Mouse (Mus musculus) liver, embryonic 15.5 days (tissue): ENCODE measurements around the gene Ppp3r2. TPM values are rescaled to one million over a fixed set of nuclear protein-coding genes. Genes with fewer than 3 reads are reported as not detected.

Experiments
- ATAC-seq: fragments of 200-750 bp; cut with Nextera tagmentation; 2 replicates; pipeline ENCODE4 v1.8.0; 2017; ENCODE audit warnings: moderate number of reproducible peaks, mild to moderate bottlenecking, moderate library complexity; ENCODE audit not compliant: insufficient read depth
- H3K27ac ChIP-seq: fragments of 300-500 bp; sonication (generic); replicated peaks from 2 replicates; pipeline ENCODE4 v1.5.1; 2015; ENCODE audit warnings: mild to moderate bottlenecking, inconsistent platforms
- H3K27me3 ChIP-seq: fragments of 300-500 bp; sonication (generic); 2 replicates; pipeline ENCODE4 v1.6.1; 2015; ENCODE audit warnings: mild to moderate bottlenecking, inconsistent platforms
- H3K36me3 ChIP-seq: fragments of 300-500 bp; sonication (generic); replicated peaks from 2 replicates; pipeline ENCODE4 v1.6.1; 2015; ENCODE audit warnings: moderate library complexity, mild to moderate bottlenecking, inconsistent platforms
- H3K4me1 ChIP-seq: fragments of 300-500 bp; sonication (generic); replicated peaks from 2 replicates; pipeline ENCODE4 v1.6.1; 2015; ENCODE audit warnings: inconsistent platforms
- H3K4me2 ChIP-seq: fragments of 300-500 bp; sonication (generic); 2 replicates; pipeline ENCODE4 v1.6.1; 2015; ENCODE audit warnings: moderate library complexity, mild to moderate bottlenecking, inconsistent platforms
- H3K4me3 ChIP-seq: fragments of 300-500 bp; sonication (generic); replicated peaks from 2 replicates; pipeline ENCODE4 v1.5.1; 2015; ENCODE audit warnings: mild to moderate bottlenecking, inconsistent platforms
- H3K9ac ChIP-seq: fragments of 300-500 bp; sonication (generic); 2 replicates; pipeline ENCODE4 v1.6.1; 2015; ENCODE audit warnings: moderate library complexity, mild to moderate bottlenecking, inconsistent platforms
- H3K9me3 ChIP-seq: fragments of 300-500 bp; sonication (generic); replicated peaks from 2 replicates; pipeline ENCODE4 v1.6.1; 2016; ENCODE audit warnings: inconsistent platforms
- WGBS: fragments of 180-500 bp; shearing (Covaris S2); methylation state at CpG from one replicate; pipeline ENCODE4 v1.1.7; 2015; ENCODE audit warnings: mixed read lengths; ENCODE audit not compliant: insufficient replicate concordance; 5-methylcytosine and 5-hydroxymethylcytosine counted together
- polyA plus RNA-seq: library from polyadenylated mRNA; unstranded; fragments of >200 nt; fragmentation: Nextera tagmentation; extraction: Ambion mirVana; gene quantifications from 2 replicates; pipeline ENCODE4 v1.2.1, GENCODE M21; 2015

The Ppp3r2 gene
- polyA plus RNA-seq, 1 experiment from 2014 or later, result not detected

GRCm38 (mm10) chr4:49659421-49659820, 22.4 kb downstream of the Ppp3r2 start:
- Histone ChIP-seq H3K36me3 (peaks cover 68% of the 10 kb centered on the region), H3K27ac (no peak overlapping the region), H3K4me1 (no peaks in the 10 kb centered on the region), H3K27me3 (no peaks in the 10 kb centered on the region), H3K4me3 (no peak overlapping the region), H3K9me3 (no peaks in the 10 kb centered on the region), H3K9ac (no peak overlapping the region), H3K4me2 (no peak overlapping the region)
- ATAC-seq, result no peak
- WGBS, result 84% methylated on average over 1 of the region's 1 CpGs

- H3K36me3 ChIP-seq, result peaks cover 79% of the 10 kb centered on the region
- peak; percentile 58 for ATAC-seq
- no peaks in the 10 kb centered on the region for H3K27me3 ChIP-seq
These were observed 41.9 kb downstream of the Ppp3r2 start for GRCm38 (mm10) chr4:49639913-49640312.

GRCm38 (mm10) chr4:49637821-49638220, 44.0 kb downstream of the Ppp3r2 start:
- Histone ChIP-seq H3K4me3 (no peak overlapping the region), H3K4me2 (no peak overlapping the region), H3K4me1 (peaks cover 7% of the 10 kb centered on the region; the same call in 1 of the 2 replicates), H3K27me3 (no peaks in the 10 kb centered on the region), H3K36me3 (peaks cover 70% of the 10 kb centered on the region), H3K9ac (no peak overlapping the region), H3K27ac (no peak overlapping the region), H3K9me3 (no peaks in the 10 kb centered on the region)
- no peak for ATAC-seq
- WGBS, result 80% methylated on average over 11 of the region's 11 CpGs

More at GRCm38 (mm10) chr4:49639913-49640312, 41.9 kb downstream of the Ppp3r2 start:
- Histone ChIP-seq H3K9ac (no peak overlapping the region), H3K4me3 (no peak overlapping the region), H3K4me2 (no peak overlapping the region), H3K9me3 (no peaks in the 10 kb centered on the region), H3K27ac (no peak overlapping the region), H3K4me1 (no peaks in the 10 kb centered on the region)
- 19% methylated on average over 2 of the region's 2 CpGs for WGBS

GRCm38 (mm10) chr4:49632139-49632481, 49.7 kb downstream of the Ppp3r2 start:
- ATAC-seq, result no peak; the same call in 1 of the 2 replicates
- H3K4me3 ChIP-seq, result peak overlapping the region; percentile 95
- peaks cover 31% of the 10 kb centered on the region for H3K36me3 ChIP-seq
- H3K4me2 ChIP-seq, result peak overlapping the region; percentile 80
- peak overlapping the region; percentile 92 for H3K9ac ChIP-seq
- peaks cover 16% of the 10 kb centered on the region for H3K4me1 ChIP-seq
- WGBS, result under 1% methylated on average over 30 of the region's 30 CpGs
- H3K27me3 ChIP-seq, result no peaks in the 10 kb centered on the region
- H3K9me3 ChIP-seq, result no peaks in the 10 kb centered on the region
- H3K27ac ChIP-seq, result peak overlapping the region; percentile 91

- H3K4me1 ChIP-seq, result peaks cover 17% of the 10 kb centered on the region
- WGBS, result 3% methylated on average over 37 of the region's 37 CpGs
- no peaks in the 10 kb centered on the region for H3K9me3 ChIP-seq
- H3K27me3 ChIP-seq, result no peaks in the 10 kb centered on the region
- ATAC-seq, result peak; percentile 95
- H3K4me3 ChIP-seq, result peak within 1 kb of the TSS; percentile 95
- H3K27ac ChIP-seq, result peak within 1 kb of the TSS; percentile 91
- H3K9ac ChIP-seq, result peak within 1 kb of the TSS; percentile 92
- peaks cover 25% of the 10 kb centered on the region for H3K36me3 ChIP-seq
- H3K4me2 ChIP-seq, result peak within 1 kb of the TSS; percentile 80
These were observed 50.3 kb downstream of the Ppp3r2 start, which contains the start of gene Rnf20 for GRCm38 (mm10) chr4:49631319-49632138. Rnf20 (plus strand) TSS chr4:49632006.

DNA sequence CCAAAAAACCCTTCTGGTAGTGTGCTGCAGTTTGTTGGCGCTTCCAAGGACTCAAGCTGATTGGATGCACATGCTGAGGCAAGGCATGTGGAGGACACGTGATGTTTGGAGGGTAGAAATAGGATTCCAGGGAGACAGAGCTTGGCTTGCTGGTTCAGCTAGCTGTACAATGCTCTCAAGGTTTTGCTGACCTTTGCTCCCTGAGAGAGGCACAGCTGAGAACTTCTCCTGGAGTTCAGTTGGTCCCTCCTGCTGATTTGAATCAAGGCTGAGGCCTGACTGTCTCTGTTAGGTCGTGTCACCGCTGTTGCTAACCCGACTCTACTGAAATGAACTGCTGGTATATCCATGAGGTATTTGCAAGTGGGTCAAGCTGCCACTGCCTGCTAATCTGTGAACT, 52.9 kb downstream of the Ppp3r2 start:
- Histone ChIP-seq H3K4me1 (peaks cover 24% of the 10 kb centered on the region), H3K9me3 (no peaks in the 10 kb centered on the region), H3K36me3 (no peaks in the 10 kb centered on the region), H3K4me3 (no peak overlapping the region), H3K9ac (no peak overlapping the region), H3K27me3 (no peaks in the 10 kb centered on the region), H3K4me2 (no peak overlapping the region), H3K27ac (no peak overlapping the region)
- WGBS, result 73% methylated on average over 5 of the region's 5 CpGs
- no peak for ATAC-seq

Other genes starting within 250 kb of the Ppp3r2 start
- gene Acnat1, start 208.1 kb downstream of the Ppp3r2 start, polyA plus RNA-seq, result 0.79 and 0.93 TPM in 2 replicates
- gene Baat, start 175.5 kb downstream of the Ppp3r2 start, polyA plus RNA-seq, result 1.5 and 2.2 TPM in 2 replicates
- 50.6 and 51.5 TPM in 2 replicates for gene Mrpl50, start 160.9 kb downstream of the Ppp3r2 start, polyA plus RNA-seq
- 3.1 and 3.3 TPM in 2 replicates for gene Zfp189, start 160.8 kb downstream of the Ppp3r2 start, polyA plus RNA-seq
- gene Aldob, start 132.5 kb downstream of the Ppp3r2 start, polyA plus RNA-seq, result 338 and 390 TPM in 2 replicates
- 6.7 and 7.2 TPM in 2 replicates for gene Tmem246, start 84.1 kb downstream of the Ppp3r2 start, polyA plus RNA-seq
- gene Rnf20, start 50.0 kb downstream of the Ppp3r2 start, polyA plus RNA-seq, result 14.1 and 14.2 TPM in 2 replicates
- gene Grin3a, start 163.7 kb upstream of the Ppp3r2 start, polyA plus RNA-seq, result 0.02 and 0.06 TPM in 2 replicates